Mouse (Mus musculus): ENCODE results near the gene Gm14399. TPM values are rescaled to one million over a fixed set of nuclear protein-coding genes. Genes with fewer than 3 reads are reported as not detected.

The Gm14399 gene
- 1 to 10 TPM; 1.0 to 6.8 TPM for total RNA-seq (2023)

GRCm38 (mm10) chr2:175141993-175142295 is at the start of gene Gm14399:
Gene Gm14399 (minus strand): TSS chr2:175142012.

DNA sequence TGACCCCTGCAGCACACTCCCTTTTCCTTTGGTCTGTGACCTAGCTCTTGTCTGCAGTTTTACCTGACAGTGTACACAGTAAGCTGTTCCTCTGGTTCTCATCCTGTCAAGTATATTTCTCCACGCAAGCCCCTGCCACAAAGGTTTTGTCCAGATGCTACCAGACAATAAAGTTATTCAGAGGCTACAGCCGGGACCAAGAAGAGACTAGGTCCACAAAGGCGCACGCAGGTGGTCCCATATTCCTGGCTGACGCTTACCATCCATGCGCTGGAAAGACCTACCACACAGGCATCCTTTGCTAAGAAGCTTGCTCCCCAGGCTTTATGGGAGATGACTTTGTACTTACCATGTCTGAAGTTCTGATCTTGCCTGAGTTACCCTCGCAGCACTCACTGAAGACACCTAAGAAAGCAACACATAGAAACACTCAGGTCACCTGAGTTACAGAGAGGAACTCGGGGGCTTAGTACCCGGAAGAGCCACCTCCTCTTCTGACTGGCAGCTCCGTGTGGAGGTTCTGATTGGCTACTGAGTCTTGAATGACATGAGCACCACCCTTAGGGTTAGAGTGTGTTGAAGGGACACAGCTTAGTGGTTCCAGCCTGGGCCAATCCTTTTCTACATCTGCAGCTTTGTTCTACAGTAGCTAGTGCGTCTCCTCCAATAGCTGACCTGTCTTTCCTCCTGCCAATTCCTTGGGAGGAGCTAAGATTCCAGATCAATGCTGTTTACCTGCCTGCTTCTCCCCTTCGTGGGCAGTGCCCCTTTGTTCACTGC is 33.8 kb upstream of the Gm14399 start, which contains the start of gene Gm14443:
Gm14443 (minus strand) TSS at position 471 of the 780 bp plus-strand sequence.

Other genes starting within 250 kb of the Gm14399 start
- gene Gm14444, start 131.8 kb downstream of the Gm14399 start, total RNA-seq (2023), result not detected
- gene Gm14393, start 74.2 kb downstream of the Gm14399 start, total RNA-seq (2023), result not detected
- gene Gm14443, start 33.9 kb upstream of the Gm14399 start, total RNA-seq (2023), result not detected
- 1 to 10 TPM; 4.6 to 6.6 TPM for gene Gm14391, start 64.9 kb upstream of the Gm14399 start, total RNA-seq (2023)
- 1 to 10 TPM in 1 of 2 experiments, not detected in 1; 1.1 TPM for gene Gm14440, start 133.1 kb upstream of the Gm14399 start, total RNA-seq (2023)
- gene Gm4631, start 196.2 kb upstream of the Gm14399 start, total RNA-seq (2023), result 1 to 10 TPM; 3.6 to 5.0 TPM
- gene Zfp968, start 230.4 kb upstream of the Gm14399 start, total RNA-seq (2023), result 1 to 10 TPM in 1 of 2 experiments, under 1 TPM in 1; 0.57 to 1.1 TPM